Mouse (Mus musculus): Measurements from ENCODE around the gene Phactr2. TPM values are rescaled to one million over a fixed set of nuclear protein-coding genes. Genes with fewer than 3 reads are reported as not detected.

Gene Phactr2
- polyA plus RNA-seq, 1 experiment from 2014 or later = 24.7 TPM

DNA sequence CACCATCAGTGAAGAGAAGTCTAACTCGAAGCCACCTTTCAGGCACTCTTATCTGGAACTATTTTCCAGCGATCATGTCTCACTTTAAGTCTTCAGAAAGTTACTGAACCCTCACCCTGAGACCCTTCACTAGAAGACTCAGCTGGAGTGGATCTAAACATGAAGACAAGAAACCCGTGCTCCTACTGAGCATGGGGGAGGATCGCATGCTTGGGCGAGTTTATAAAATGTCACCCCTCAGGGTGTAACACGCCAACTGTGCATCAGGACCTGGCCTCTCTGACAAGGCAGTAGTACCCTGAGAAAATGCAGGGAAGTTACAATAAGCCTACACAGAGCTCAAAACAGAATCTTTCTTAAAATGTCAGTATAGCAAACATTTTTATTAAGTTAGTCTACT is 161.6 kb downstream of the Phactr2 start:
- no peak for DNase-seq (ENCODE audit: low spot score)

DNA sequence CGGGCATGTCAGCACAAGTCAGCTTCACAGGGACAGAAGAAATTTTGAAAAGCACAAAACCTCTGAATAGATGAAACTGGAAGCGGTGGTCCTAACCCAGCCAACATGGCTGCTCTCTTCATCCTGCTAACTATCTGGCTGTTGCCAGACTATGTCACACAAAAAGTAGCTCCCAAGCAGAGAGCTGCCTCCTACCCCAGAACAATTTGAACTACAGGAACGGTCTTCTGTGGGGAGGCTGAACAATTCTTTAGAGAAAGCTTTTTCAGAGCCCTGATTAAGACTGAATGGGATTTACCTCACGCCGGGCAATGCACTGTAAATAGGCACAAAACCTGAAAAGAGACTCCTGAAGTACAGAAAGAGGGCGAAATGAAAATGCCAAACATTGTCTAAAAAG is 162.6 kb downstream of the Phactr2 start:
- no peak overlapping the region for H3K4me3 ChIP-seq (ENCODE audit: low read depth, low read length)
- DNase-seq (ENCODE audit: low spot score) (no peak), ATAC-seq (no peak)
- no peaks in the 10 kb centered on the region for H3K36me3 ChIP-seq (ENCODE audit: insufficient read depth, low read length)
- H3K4me2 ChIP-seq (replicated peaks; ENCODE audit: low read depth, low read length) = no peak overlapping the region
- H3K9me3 ChIP-seq (ENCODE audit: low read length) = no peaks in the 10 kb centered on the region
- no peak overlapping the region; the same call in 1 of the 2 replicates for H3K27ac ChIP-seq (ENCODE audit: low read length)
- H3K9ac ChIP-seq (replicated peaks; ENCODE audit: low read depth) = no peak overlapping the region
- H3K4me1 ChIP-seq (ENCODE audit: insufficient read depth, low read depth, low read length) = no peaks in the 10 kb centered on the region
- WGBS = 68% methylated on average over 6 of the region's 6 CpGs
- no peak for TF ChIP-seq CTCF (IDR thresholded peaks at IDR 0.05)
- no peak for TF ChIP-seq EP300 (IDR thresholded peaks at IDR 0.05)
- H3K27me3 ChIP-seq (replicated peaks; ENCODE audit: insufficient read depth, low read length) = no peaks in the 10 kb centered on the region

More for the DNA sequence above, 161.6 kb downstream of the Phactr2 start:
- WGBS = 72% methylated on average over 6 of the region's 6 CpGs
- Histone ChIP-seq H3K9ac (replicated peaks; ENCODE audit: low read depth) (no peak overlapping the region), H3K4me2 (replicated peaks; ENCODE audit: low read depth, low read length) (no peak overlapping the region), H3K27me3 (replicated peaks; ENCODE audit: insufficient read depth, low read length) (no peaks in the 10 kb centered on the region), H3K36me3 (ENCODE audit: insufficient read depth, low read length) (no peaks in the 10 kb centered on the region), H3K4me1 (ENCODE audit: insufficient read depth, low read depth, low read length) (no peaks in the 10 kb centered on the region), H3K9me3 (ENCODE audit: low read length) (no peaks in the 10 kb centered on the region), H3K4me3 (ENCODE audit: low read depth, low read length) (no peak overlapping the region), H3K27ac (ENCODE audit: low read length) (no peak overlapping the region)
- no peak for TF ChIP-seq CTCF (IDR thresholded peaks at IDR 0.05)
- no peak for TF ChIP-seq EP300 (IDR thresholded peaks at IDR 0.05)
- ATAC-seq = no peak

DNA sequence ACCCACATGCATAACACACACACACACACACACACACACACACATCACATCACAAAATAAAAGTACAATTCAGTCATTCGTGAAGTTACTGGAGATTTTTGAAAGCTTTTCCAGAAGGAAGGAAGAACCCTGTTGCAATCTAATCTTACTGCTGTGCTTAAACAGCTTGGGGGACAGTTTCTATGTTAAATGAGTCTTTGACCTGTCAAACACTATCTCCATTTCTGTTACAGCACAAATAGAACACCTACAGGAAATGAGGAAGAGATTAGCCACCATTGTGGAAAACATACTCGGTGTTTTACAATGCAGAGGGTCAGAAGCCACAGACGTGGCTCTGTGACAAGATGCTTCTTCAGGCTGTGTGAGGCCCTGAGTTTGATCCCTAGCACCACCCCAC is 164.1 kb downstream of the Phactr2 start:
- Histone ChIP-seq H3K4me2 (replicated peaks; ENCODE audit: low read depth, low read length) (no peak overlapping the region), H3K36me3 (ENCODE audit: insufficient read depth, low read length) (no peaks in the 10 kb centered on the region), H3K4me3 (ENCODE audit: low read depth, low read length) (no peak overlapping the region), H3K27me3 (replicated peaks; ENCODE audit: insufficient read depth, low read length) (no peaks in the 10 kb centered on the region), H3K9me3 (ENCODE audit: low read length) (no peaks in the 10 kb centered on the region), H3K4me1 (ENCODE audit: insufficient read depth, low read depth, low read length) (no peaks in the 10 kb centered on the region), H3K9ac (replicated peaks; ENCODE audit: low read depth) (no peak overlapping the region), H3K27ac (ENCODE audit: low read length) (no peak overlapping the region)
- 46% methylated on average over 3 of the region's 3 CpGs for WGBS
- no peak for DNase-seq (ENCODE audit: low spot score)
- TF ChIP-seq CTCF (IDR thresholded peaks at IDR 0.05) (no peak), EP300 (IDR thresholded peaks at IDR 0.05) (no peak)
- no peak for ATAC-seq

DNA sequence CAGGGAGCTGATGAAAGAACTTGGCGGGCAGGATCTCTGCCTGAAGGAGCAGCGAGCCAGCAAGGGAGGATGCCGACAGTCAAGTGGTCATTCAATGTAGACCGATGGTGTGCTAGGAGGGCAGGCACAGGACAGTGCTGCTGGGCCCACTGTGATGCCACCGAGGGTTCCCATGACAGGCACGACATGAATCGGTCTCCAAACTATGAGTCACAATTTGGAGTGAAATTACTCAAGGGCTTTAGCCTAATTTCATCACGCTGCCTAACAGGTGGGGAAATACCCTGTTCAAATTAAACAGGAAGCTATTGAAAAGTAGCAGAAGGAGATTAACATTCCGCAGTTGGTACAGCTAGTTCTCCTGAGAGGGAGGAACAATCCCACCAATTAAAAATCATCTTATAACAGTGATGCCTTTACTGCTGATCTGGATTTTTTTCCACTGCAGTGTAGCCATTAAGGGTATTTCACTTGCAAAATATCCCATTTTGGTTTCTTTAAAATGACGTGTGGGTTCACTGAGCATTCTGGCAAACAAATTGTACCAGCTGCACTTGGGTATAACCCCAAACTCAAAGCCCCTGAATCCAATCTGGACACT is 169.5 kb downstream of the Phactr2 start:
- DNase-seq (ENCODE audit: low spot score) = peak; percentile 81
- no peaks in the 10 kb centered on the region for H3K27me3 ChIP-seq (replicated peaks; ENCODE audit: insufficient read depth, low read length)
- H3K36me3 ChIP-seq (ENCODE audit: insufficient read depth, low read length) = no peaks in the 10 kb centered on the region
- H3K9ac ChIP-seq (replicated peaks; ENCODE audit: low read depth) = no peak overlapping the region
- H3K9me3 ChIP-seq (ENCODE audit: low read length) = no peaks in the 10 kb centered on the region
- H3K4me2 ChIP-seq (replicated peaks; ENCODE audit: low read depth, low read length) = no peak overlapping the region
- peak; percentile 73 for ATAC-seq
- peak; percentile 62 for TF ChIP-seq EP300 (IDR thresholded peaks at IDR 0.05)
- no peak for TF ChIP-seq CTCF (IDR thresholded peaks at IDR 0.05)
- no peak overlapping the region for H3K4me3 ChIP-seq (ENCODE audit: low read depth, low read length)
- 45% methylated on average over 10 of the region's 10 CpGs for WGBS
- H3K27ac ChIP-seq (ENCODE audit: low read length) = no peak overlapping the region
- peaks cover 6% of the 10 kb centered on the region; the same call in 1 of the 2 replicates for H3K4me1 ChIP-seq (ENCODE audit: insufficient read depth, low read depth, low read length)

DNA sequence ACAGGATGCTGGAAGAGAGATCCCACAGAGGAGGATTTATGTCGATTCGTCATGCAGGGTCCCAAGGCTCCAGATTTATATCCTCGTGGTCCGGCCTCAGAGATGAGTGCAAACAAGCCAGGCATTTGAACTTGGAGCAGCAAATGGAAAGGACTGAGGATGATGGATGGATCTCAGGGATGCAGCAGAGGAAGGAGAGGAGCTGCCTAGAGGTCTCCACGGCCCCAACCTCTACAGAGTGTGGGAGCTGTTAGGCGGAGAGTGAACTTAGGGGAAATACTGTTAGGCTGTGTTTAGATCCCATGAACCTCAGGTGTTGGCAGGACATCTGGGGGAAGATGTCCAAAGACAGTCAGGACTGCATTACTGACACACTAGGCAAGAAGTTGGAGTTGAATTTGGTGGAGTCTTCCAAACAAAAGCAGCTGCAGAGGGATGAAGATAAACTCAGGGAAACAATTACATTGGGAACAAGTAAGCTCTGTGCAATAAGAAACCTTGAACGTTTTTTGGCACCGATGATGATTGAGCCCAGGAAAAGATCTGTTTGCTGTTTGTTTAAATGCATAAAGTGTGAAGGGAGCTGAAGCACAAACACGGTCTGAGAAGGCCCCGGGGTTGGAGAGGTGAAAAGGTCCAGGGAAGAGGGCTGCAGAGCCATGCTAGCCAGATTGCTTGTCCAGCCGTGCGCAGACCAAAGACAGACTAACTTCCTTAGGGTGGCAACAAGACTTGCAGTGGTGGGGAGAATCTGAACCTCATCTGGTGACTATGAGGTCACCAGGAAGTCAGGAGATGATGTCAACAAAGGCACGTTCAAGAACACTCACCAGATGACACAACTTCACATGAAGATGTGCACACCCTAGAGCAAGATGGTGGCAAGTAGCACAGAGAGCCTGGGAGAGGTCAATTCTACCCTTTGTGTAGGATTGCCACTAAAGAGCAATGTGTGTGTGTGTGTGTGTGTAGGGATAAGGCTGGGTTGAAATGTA is 170.6 kb downstream of the Phactr2 start:
- peak overlapping the region; percentile 26; the same call in 1 of the 2 replicates for H3K27ac ChIP-seq (ENCODE audit: low read length)
- H3K9ac ChIP-seq (replicated peaks; ENCODE audit: low read depth) = no peak overlapping the region
- no peaks in the 10 kb centered on the region for H3K27me3 ChIP-seq (replicated peaks; ENCODE audit: insufficient read depth, low read length)
- WGBS = 52% methylated on average over 13 of the region's 13 CpGs
- no peaks in the 10 kb centered on the region for H3K36me3 ChIP-seq (ENCODE audit: insufficient read depth, low read length)
- H3K9me3 ChIP-seq (ENCODE audit: low read length) = no peaks in the 10 kb centered on the region
- no peak overlapping the region for H3K4me2 ChIP-seq (replicated peaks; ENCODE audit: low read depth, low read length)
- TF ChIP-seq CTCF (IDR thresholded peaks at IDR 0.05) (no peak), EP300 (IDR thresholded peaks at IDR 0.05) (no peak)
- H3K4me3 ChIP-seq (ENCODE audit: low read depth, low read length) = no peak overlapping the region
- H3K4me1 ChIP-seq (ENCODE audit: insufficient read depth, low read depth, low read length) = peaks cover 6% of the 10 kb centered on the region; the same call in 1 of the 2 replicates
- peak; percentile 60 for DNase-seq (ENCODE audit: low spot score)
- peak; percentile 66 for ATAC-seq

DNA sequence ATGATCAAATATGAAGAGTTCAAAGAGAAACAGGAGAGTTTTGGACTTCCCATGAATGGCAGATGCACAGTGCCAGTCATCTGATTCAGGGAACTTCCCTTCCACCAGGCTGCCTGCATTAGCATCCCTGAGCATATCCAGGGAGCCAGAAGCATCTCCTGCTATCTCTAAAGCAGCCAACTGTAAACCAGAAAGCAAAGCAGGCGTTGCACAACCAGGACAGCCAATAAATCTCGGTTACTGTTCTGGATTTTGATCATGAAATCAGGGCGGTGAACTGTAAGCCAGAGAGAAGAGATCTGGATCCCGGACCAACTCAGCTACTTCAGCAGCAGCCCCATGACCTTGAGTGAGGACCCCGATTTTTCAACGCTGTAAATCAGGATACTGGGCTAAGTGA is 173.6 kb downstream of the Phactr2 start:
- WGBS = 81% methylated on average over 6 of the region's 6 CpGs
- DNase-seq (ENCODE audit: low spot score) = no peak

More for the DNA sequence above, 173.6 kb downstream of the Phactr2 start:
- no peaks in the 10 kb centered on the region for H3K27me3 ChIP-seq (replicated peaks; ENCODE audit: insufficient read depth, low read length)
- H3K27ac ChIP-seq (ENCODE audit: low read length) = no peak overlapping the region
- TF ChIP-seq EP300 (IDR thresholded peaks at IDR 0.05) = no peak
- TF ChIP-seq CTCF (IDR thresholded peaks at IDR 0.05) = no peak
- no peaks in the 10 kb centered on the region for H3K36me3 ChIP-seq (ENCODE audit: insufficient read depth, low read length)
- H3K4me2 ChIP-seq (replicated peaks; ENCODE audit: low read depth, low read length) = no peak overlapping the region
- H3K4me1 ChIP-seq (ENCODE audit: insufficient read depth, low read depth, low read length) = peaks cover 6% of the 10 kb centered on the region; the same call in 1 of the 2 replicates
- no peak for ATAC-seq
- H3K4me3 ChIP-seq (ENCODE audit: low read depth, low read length) = no peak overlapping the region
- no peak overlapping the region for H3K9ac ChIP-seq (replicated peaks; ENCODE audit: low read depth)
- H3K9me3 ChIP-seq (ENCODE audit: low read length) = no peaks in the 10 kb centered on the region

All from lung, postnatal 0 days (tissue).